Mouse (Mus musculus) heart, postnatal 0 days (tissue): ENCODE measurements around the gene Nfib. TPM values are rescaled to one million over a fixed set of nuclear protein-coding genes. Genes with fewer than 3 reads are reported as not detected.

Experiments used
- ATAC-seq: fragments of 200-750 bp; cut with Nextera tagmentation; 2 replicates; pipeline ENCODE4 v1.8.0; 2017; ENCODE audit warnings: low read depth, moderate number of reproducible peaks, moderate library complexity; ENCODE audit not compliant: insufficient read depth
- DNase-seq: peaks from one replicate; pipeline ENCODE4 v3.0.0-alpha.2; 2016; ENCODE audit warnings: low spot score
- H3K27ac ChIP-seq: fragments of 300-500 bp; sonication (generic); 2 replicates; pipeline ENCODE4 v1.5.1; 2014; ENCODE audit warnings: low read depth, mild to moderate bottlenecking
- H3K27me3 ChIP-seq: fragments of 300-500 bp; sonication (generic); 2 replicates; pipeline ENCODE4 v1.6.1; 2014; ENCODE audit warnings: low read length, mixed read lengths; ENCODE audit not compliant: control insufficient read depth, insufficient read depth
- H3K36me3 ChIP-seq: fragments of 300-500 bp; sonication (generic); replicated peaks from 2 replicates; pipeline ENCODE4 v1.6.1; 2014; ENCODE audit warnings: low read length, mixed read lengths; ENCODE audit not compliant: control insufficient read depth, insufficient read depth
- H3K4me1 ChIP-seq: fragments of 300-500 bp; sonication (generic); 2 replicates; pipeline ENCODE4 v1.6.1; 2014; ENCODE audit warnings: antibody characterized with exemption; ENCODE audit not compliant: control insufficient read depth, insufficient read depth
- H3K4me2 ChIP-seq: fragments of 300-500 bp; sonication (generic); 2 replicates; pipeline ENCODE4 v1.6.1; 2014; ENCODE audit warnings: low read depth, mild to moderate bottlenecking, low read length, moderate library complexity
- H3K4me3 ChIP-seq: fragments of 300-500 bp; sonication (generic); 2 replicates; pipeline ENCODE4 v1.5.1; 2014; ENCODE audit warnings: low read depth, low read length
- H3K9ac ChIP-seq: fragments of 300-500 bp; sonication (generic); replicated peaks from 2 replicates; pipeline ENCODE4 v1.6.1; 2014; ENCODE audit warnings: low read depth, low read length, mixed read lengths
- H3K9me3 ChIP-seq: fragments of 300-500 bp; sonication (generic); replicated peaks from 2 replicates; pipeline ENCODE4 v1.6.1; 2016; ENCODE audit warnings: low read length; ENCODE audit not compliant: control insufficient read depth
- CTCF ChIP-seq: IDR thresholded peaks from 2 replicates; pipeline ENCODE4 v1.5.1; 2016; ENCODE audit warnings: antibody characterized with exemption, control low read depth, low read depth
- EP300 ChIP-seq: IDR thresholded peaks from 2 replicates; pipeline ENCODE4 v1.6.1; 2016; ENCODE audit warnings: antibody characterized with exemption, low read depth
- whole genome bisulfite sequencing: fragments of 180-500 bp; shearing (Covaris S2); extraction: QIAGEN DNeasy Blood & Tissue Kit; methylation state at CpG from one replicate; pipeline ENCODE4 v1.1.7; 2014; 5-methylcytosine and 5-hydroxymethylcytosine counted together
- polyA plus RNA-seq: library from polyadenylated mRNA; unstranded; fragments of >200 nt; fragmentation: Nextera tagmentation; extraction: Ambion mirVana; gene quantifications from 2 replicates; pipeline ENCODE4 v1.2.1, GENCODE M21; 2015
- total RNA-seq: library from RNA; depleted of rRNA; stranded (reverse); fragments of >200 nt; gene quantifications from 2 replicates; pipeline ENCODE4 v1.2.3, GENCODE M21; 2014; ENCODE audit warnings: low replicate concordance

The Nfib gene
- total and polyA plus RNA-seq, 2 experiments from 2014 or later = 44.0 to 82.0 TPM

DNA sequence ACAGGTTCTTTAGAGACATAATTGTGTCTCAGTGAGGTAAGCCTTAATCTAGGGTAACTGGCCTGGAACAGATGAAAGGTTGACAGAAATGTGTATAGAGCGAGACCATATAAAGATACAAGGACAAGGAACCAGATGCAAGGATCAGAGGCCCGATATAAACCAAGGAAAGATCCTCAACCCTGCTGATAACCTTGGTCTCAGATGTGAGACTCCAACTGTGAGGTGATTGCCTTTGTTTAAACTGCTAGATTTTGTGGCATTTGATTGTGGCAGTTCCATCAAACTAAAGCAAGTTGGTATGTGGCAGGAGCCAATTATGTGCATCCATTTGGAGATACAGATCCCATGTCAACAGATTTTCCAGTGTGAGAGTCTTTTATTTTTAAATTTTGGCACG is 161.6 kb downstream of the Nfib start:
- Histone ChIP-seq H3K36me3 (0 out of 2 replicates have a peak, but pooled peaks cover 8% of the 10 kb centered on the region), H3K4me3 (no peak overlapping the region), H3K9me3 (no peaks in the 10 kb centered on the region), H3K27ac (no peak overlapping the region), H3K27me3 (no peaks in the 10 kb centered on the region), H3K4me1 (peaks cover 20% of the 10 kb centered on the region), H3K4me2 (no peak overlapping the region), H3K9ac (no peak overlapping the region)
- DNase-seq (no peak), ATAC-seq (no peak)
- TF ChIP-seq EP300 = no peak
- no peak for TF ChIP-seq CTCF
- 76% methylated on average over 3 of the region's 3 CpGs for WGBS

DNA sequence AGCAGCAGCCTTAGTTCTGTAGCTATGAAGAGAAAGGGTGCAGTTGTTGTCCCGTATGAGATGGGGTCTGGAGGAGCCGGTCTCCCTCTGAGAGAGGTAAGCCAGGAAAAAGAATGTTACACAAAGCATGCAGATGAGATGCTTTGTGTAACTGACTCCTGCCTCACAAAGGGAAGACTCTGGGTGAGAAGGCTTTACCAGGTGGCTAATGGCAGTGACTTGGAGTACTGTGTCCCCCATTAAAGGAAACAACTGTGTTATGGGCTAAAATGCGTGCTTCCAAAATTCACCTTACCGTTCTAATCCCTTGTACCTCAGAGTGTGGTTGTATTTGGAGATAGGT is 162.2 kb downstream of the Nfib start:
- TF ChIP-seq CTCF = no peak
- TF ChIP-seq EP300 = no peak
- DNase-seq (no peak), ATAC-seq (no peak)
- H3K27ac ChIP-seq = no peak overlapping the region
- H3K4me1 ChIP-seq = peaks cover 20% of the 10 kb centered on the region
- no peaks in the 10 kb centered on the region for H3K9me3 ChIP-seq
- no peak overlapping the region for H3K4me3 ChIP-seq
- no peak overlapping the region for H3K4me2 ChIP-seq
- WGBS = 77% methylated on average over 4 of the region's 4 CpGs
- 0 out of 2 replicates have a peak, but pooled peaks cover 8% of the 10 kb centered on the region for H3K36me3 ChIP-seq
- no peaks in the 10 kb centered on the region for H3K27me3 ChIP-seq
- no peak overlapping the region for H3K9ac ChIP-seq

DNA sequence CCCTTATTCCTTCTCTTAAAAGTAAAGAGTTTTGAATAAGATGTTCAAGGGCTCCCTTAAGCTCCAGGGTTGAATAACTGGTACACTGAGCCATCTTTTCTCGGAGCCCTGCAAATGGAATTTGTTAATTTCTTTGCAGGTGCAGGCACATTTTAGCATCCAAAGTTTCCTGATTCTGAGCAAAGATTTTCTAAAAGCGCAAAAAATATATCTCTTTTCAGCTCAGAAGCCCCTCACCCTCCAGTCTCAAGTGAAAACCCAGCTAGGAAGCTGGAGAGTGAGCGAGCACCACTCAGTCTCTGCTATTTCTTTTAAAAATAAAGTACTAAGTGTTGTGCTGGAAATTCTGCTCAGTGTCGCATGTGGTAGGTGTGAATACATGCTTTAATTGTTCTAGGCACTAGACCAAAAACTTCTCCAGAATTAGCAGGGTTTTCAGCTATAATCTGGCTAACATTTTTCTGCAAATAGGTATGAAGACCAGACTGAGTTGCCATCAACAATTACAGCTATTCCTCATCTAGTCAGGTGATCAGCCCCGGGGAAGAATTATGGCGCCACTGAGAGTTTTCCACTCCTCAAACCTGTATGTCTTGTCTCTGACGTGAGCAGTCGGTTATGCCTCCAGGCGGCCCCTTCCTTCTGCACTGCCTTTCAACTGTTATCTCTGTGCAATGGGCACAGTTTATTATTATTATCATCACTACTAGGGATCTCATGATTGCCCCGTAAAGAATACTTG is 162.7 kb downstream of the Nfib start:
- Histone ChIP-seq H3K4me1 (peaks cover 20% of the 10 kb centered on the region), H3K9ac (no peak overlapping the region), H3K4me3 (no peak overlapping the region), H3K27ac (peak overlapping the region; percentile 9; the same call in 1 of the 2 replicates), H3K36me3 (0 out of 2 replicates have a peak, but pooled peaks cover 8% of the 10 kb centered on the region), H3K9me3 (no peaks in the 10 kb centered on the region), H3K4me2 (no peak overlapping the region), H3K27me3 (no peaks in the 10 kb centered on the region)
- DNase-seq = no peak
- 64% methylated on average over 10 of the region's 10 CpGs for WGBS
- TF ChIP-seq CTCF = no peak
- TF ChIP-seq EP300 = no peak
- no peak for ATAC-seq

DNA sequence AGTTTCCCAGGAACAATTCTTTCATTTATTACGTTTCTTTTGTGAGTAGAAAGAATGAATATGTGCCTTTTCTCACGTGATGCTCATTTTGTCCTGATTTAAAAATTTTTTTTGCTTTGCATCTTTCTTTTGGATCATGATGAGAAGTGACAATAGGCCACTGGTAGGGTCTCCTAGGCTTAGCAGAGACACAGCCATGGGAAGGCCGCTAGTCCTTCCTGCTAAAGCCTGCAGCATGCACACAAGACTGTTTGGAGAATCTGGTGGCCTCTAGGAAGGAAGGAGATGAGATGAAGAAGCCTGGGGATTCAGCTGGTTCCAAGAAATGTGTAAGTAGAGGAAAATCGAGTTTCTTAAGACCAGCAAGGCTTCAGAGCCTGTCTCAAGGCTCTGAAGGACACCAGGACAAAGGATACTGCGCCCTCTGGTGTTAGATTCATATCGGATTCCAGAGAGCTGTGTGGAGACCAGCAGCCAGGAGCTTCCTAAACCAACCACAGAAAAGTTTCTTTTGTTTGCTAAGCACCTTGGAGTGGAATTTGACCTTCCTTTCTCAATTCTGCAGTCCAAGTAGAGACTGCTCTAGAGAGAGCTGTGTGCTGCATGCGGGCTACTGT is 163.5 kb downstream of the Nfib start:
- Histone ChIP-seq H3K27ac (peak overlapping the region; percentile 60), H3K9ac (no peak overlapping the region), H3K4me2 (no peak overlapping the region), H3K9me3 (no peaks in the 10 kb centered on the region), H3K36me3 (0 out of 2 replicates have a peak, but pooled peaks cover 5% of the 10 kb centered on the region), H3K4me1 (peaks cover 20% of the 10 kb centered on the region), H3K27me3 (no peaks in the 10 kb centered on the region), H3K4me3 (no peak overlapping the region)
- 33% methylated on average over 7 of the region's 7 CpGs for WGBS
- peak; percentile 79 for TF ChIP-seq CTCF
- no peak for TF ChIP-seq EP300
- DNase-seq = peak; percentile 87
- peak; percentile 80 for ATAC-seq

DNA sequence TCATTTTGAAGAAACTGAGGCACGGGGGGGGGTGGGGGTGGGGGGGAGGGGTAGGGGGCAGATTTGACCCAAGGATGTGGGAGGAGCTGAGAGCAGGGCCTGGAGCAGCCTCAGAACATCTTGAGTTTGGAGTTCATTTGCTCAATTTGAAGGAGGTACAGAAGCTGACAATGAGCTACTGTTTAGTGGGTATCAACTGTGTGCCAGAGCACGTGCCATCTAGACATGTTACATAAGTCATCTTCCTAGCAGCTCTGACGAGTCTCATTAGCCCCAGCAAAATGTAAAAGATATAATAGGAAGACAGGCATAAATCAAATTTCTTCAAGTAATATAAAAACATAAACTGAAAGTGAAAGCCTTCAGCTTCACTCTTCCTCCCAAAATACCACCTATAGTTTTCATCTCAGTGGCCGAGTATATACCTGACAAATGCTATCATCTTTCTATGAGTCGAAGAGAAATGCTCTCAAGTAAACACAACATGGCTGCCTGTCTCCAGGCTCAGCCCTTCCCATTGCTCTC is 165.0 kb downstream of the Nfib start:
- WGBS = 59% methylated on average over 5 of the region's 5 CpGs
- H3K27me3 ChIP-seq = no peaks in the 10 kb centered on the region
- H3K4me3 ChIP-seq = no peak overlapping the region
- TF ChIP-seq CTCF = no peak
- no peak for TF ChIP-seq EP300
- peak overlapping the region; percentile 85; the same call in 1 of the 2 replicates for H3K4me2 ChIP-seq
- peaks cover 30% of the 10 kb centered on the region for H3K4me1 ChIP-seq
- no peaks in the 10 kb centered on the region for H3K36me3 ChIP-seq
- no peaks in the 10 kb centered on the region for H3K9me3 ChIP-seq
- H3K9ac ChIP-seq = no peak overlapping the region
- DNase-seq (no peak), ATAC-seq (no peak)
- H3K27ac ChIP-seq = no peak overlapping the region
